Mouse (Mus musculus) right cerebral cortex, postnatal 4 days (tissue): Measurements from ENCODE around the gene Dlat.
"Not testable (repeated sequence)": the region's sequence is repeated elsewhere in the genome, so short reads cannot be mapped to it uniquely, and the experiment has no call there.

Experiments used
- DNase-seq: peaks from one replicate; pipeline ENCODE4 v3.0.0-alpha.2; 2022

Gene Dlat

GRCm38 (mm10) chr9:50658941-50659388 is 615 bp downstream of the Dlat start:
- no peak for DNase-seq

- no peak for DNase-seq
These were observed 1.2 kb downstream of the Dlat start for GRCm38 (mm10) chr9:50658391-50658790.

- no peak for DNase-seq
These were observed 9.1 kb downstream of the Dlat start for GRCm38 (mm10) chr9:50650503-50650902.

- no peak for DNase-seq
These were observed 12.7 kb downstream of the Dlat start for GRCm38 (mm10) chr9:50646826-50647370.

GRCm38 (mm10) chr9:50634270-50634669 is 25.3 kb downstream of the Dlat start:
- no peak for DNase-seq

GRCm38 (mm10) chr9:50633059-50633458 is 26.5 kb downstream of the Dlat start:
- DNase-seq = no peak

- no peak for DNase-seq
These were observed 27.4 kb downstream of the Dlat start for GRCm38 (mm10) chr9:50632016-50632688.

GRCm38 (mm10) chr9:50630903-50631302 is 28.7 kb downstream of the Dlat start:
- DNase-seq = not testable (repeated sequence)

- no peak for DNase-seq
These were observed 41.7 kb downstream of the Dlat start for GRCm38 (mm10) chr9:50617794-50618330.

- peak; percentile 83 for DNase-seq
These were observed 42.6 kb downstream of the Dlat start, which contains the start of the genes Pih1d2 and Nkapd1 for GRCm38 (mm10) chr9:50616766-50617603. Gene Pih1d2, plus strand, starts transcription at chr9:50617321. Gene Nkapd1, minus strand, starts transcription at chr9:50617464.

- DNase-seq = no peak
These were observed 43.4 kb downstream of the Dlat start for GRCm38 (mm10) chr9:50616161-50616560.

GRCm38 (mm10) chr9:50612115-50612514 is 47.5 kb downstream of the Dlat start:
- DNase-seq = no peak

- no peak for DNase-seq
These were observed 55.2 kb downstream of the Dlat start for GRCm38 (mm10) chr9:50604338-50604737.

- no peak for DNase-seq
These were observed 55.6 kb downstream of the Dlat start for GRCm38 (mm10) chr9:50603998-50604324.

GRCm38 (mm10) chr9:50603189-50603997 is 56.2 kb downstream of the Dlat start, which contains the start of the genes Sdhd and Timm8b:
Gene Sdhd, minus strand, starts transcription at chr9:50603812.
Gene Timm8b, plus strand, starts transcription at chr9:50603910.
- peak; percentile 87 for DNase-seq

GRCm38 (mm10) chr9:50602055-50602845 is 57.3 kb downstream of the Dlat start:
- DNase-seq = no peak

GRCm38 (mm10) chr9:50601536-50601935 is 58.0 kb downstream of the Dlat start:
- DNase-seq = no peak

GRCm38 (mm10) chr9:50596973-50597372 is 62.6 kb downstream of the Dlat start:
- DNase-seq = no peak

- DNase-seq = no peak
These were observed 64.7 kb downstream of the Dlat start for GRCm38 (mm10) chr9:50594794-50595417.

- DNase-seq = peak; percentile 23
These were observed 66.0 kb downstream of the Dlat start for GRCm38 (mm10) chr9:50593544-50593943.

- DNase-seq = no peak
These were observed 66.6 kb downstream of the Dlat start for GRCm38 (mm10) chr9:50592955-50593354.
